Mouse (Mus musculus): Measurements from ENCODE around the gene Wasf2. TPM values are rescaled to one million over a fixed set of nuclear protein-coding genes. Genes with fewer than 3 reads are reported as not detected.
A peak's percentile ranks its signal among the peaks of the same experiment; 100 is the strongest.

The Wasf2 gene
- total and polyA plus RNA-seq, 3 experiments: 14.9 to 59.5 (median 21.7) TPM

DNA sequence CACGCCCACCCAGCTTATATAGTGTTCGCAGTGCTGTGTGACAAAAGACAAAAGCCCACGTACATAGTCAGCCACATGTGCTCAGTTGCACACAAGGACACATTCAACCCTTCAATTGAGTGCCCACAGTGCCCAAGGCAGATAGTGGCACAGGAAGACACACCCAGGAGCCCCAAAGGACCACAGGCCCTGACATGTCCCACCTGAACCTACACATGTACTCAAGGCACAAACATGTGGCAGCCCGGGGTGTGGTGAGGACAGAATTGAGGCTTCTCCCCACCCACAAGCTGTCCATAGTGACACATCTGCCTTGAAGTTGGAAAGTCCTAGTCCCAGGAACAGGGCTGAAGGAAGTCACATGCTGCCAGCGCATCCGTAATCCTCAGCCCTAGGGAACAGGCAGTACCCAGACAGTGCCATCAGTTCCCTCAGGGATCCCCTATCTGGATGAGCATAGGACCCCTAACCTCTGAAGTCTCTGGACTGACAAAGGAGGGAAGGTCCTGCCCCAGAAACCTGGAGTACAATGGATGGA is 43.1 kb upstream of the Wasf2 start:
- H3K4me3 ChIP-seq (replicated peaks in 1 of 3; ENCODE audit: low read depth in 2 of 3, low read length in 2 of 3, poor library complexity in 1 of 3): no peak overlapping the region
- H3K9ac ChIP-seq (ENCODE audit: insufficient read depth, low read depth): no peak overlapping the region
- TF ChIP-seq TBP (conservative IDR thresholded peaks at IDR 0.05; ENCODE audit: low read depth, low read length) (no peak), MAX (IDR thresholded peaks at IDR 0.05; ENCODE audit: low read length) (peak; percentile 55), ELF1 (IDR thresholded peaks at IDR 0.05; ENCODE audit: low read depth, low read length) (no peak)
- H3K4me1 ChIP-seq (ENCODE audit: control insufficient read depth in 1 of 2, insufficient read depth in 2 of 2): peaks cover 24 to 43% of the 10 kb centered on the region in 2 experiments
- DNase-seq (ENCODE audit: extremely low read depth): no peak
- H3K27ac ChIP-seq (ENCODE audit: insufficient read depth, low read depth): no peak overlapping the region
- in situ Hi-C loops (cut with MboI; ENCODE audit: low pct_ligation_motif_present, low pct_unique_long_range_greater_than_20kb, low sequenced_read_pairs): no loop called here
- H3K36me3 ChIP-seq (replicated peaks in 1 of 2; ENCODE audit: control insufficient read depth in 1 of 2, insufficient read depth in 1 of 2, low read length in 1 of 2): peaks cover 0 to 7% of the 10 kb centered on the region in 2 experiments
- no peaks in the 10 kb centered on the region for H3K9me3 ChIP-seq (replicated peaks; ENCODE audit: low read length)
- H3K79me2 ChIP-seq (replicated peaks; ENCODE audit: control insufficient read depth, extremely low read depth, insufficient read depth, poor library complexity, severe bottlenecking): no peaks in the 10 kb centered on the region
- H3K27me3 ChIP-seq (replicated peaks): no peaks in the 10 kb centered on the region
- H3K4me2 ChIP-seq (ENCODE audit: insufficient read depth, low read depth, poor library complexity, severe bottlenecking): no peak overlapping the region
- dilution Hi-C loops (cut with MboI; ENCODE audit: extremely low pct_ligation_motif_present, extremely low pct_unique_long_range_greater_than_20kb, low sequenced_read_pairs): no loop called here

DNA sequence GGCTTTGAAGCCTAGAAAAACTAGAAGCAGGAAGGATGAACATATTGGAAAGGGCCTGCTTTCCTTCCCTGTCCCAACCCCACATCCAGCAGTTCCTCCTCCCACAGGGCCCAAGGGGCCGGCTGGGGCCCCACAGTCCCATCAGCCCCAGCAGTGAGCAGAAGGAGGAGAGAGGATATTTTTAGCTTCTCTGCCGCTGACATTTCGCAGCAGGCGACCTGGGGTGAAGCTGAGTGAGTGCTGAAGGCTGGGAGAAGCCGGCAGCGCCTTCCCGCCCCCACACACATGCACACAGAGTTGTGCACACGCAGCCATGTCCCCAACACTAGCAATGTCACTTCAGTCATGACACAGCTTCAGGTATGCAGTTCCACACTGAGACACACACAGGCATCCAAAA is 42.5 kb upstream of the Wasf2 start:
- H3K79me2 ChIP-seq (replicated peaks; ENCODE audit: control insufficient read depth, extremely low read depth, insufficient read depth, poor library complexity, severe bottlenecking): no peaks in the 10 kb centered on the region
- dilution Hi-C loops (cut with MboI; ENCODE audit: extremely low pct_ligation_motif_present, extremely low pct_unique_long_range_greater_than_20kb, low sequenced_read_pairs) (no loop called here), in situ Hi-C loops (cut with MboI; ENCODE audit: low pct_ligation_motif_present, low pct_unique_long_range_greater_than_20kb, low sequenced_read_pairs) (no loop called here)
- H3K9me3 ChIP-seq (replicated peaks; ENCODE audit: low read length): no peaks in the 10 kb centered on the region
- no peak overlapping the region for H3K4me2 ChIP-seq (ENCODE audit: insufficient read depth, low read depth, poor library complexity, severe bottlenecking)
- peaks cover 24 to 49% of the 10 kb centered on the region in 2 experiments for H3K4me1 ChIP-seq (ENCODE audit: control insufficient read depth in 1 of 2, insufficient read depth in 2 of 2)
- H3K27ac ChIP-seq (ENCODE audit: insufficient read depth, low read depth): no peak overlapping the region
- no peak overlapping the region for H3K9ac ChIP-seq (ENCODE audit: insufficient read depth, low read depth)
- no peak for DNase-seq (ENCODE audit: extremely low read depth)
- H3K4me3 ChIP-seq (replicated peaks in 1 of 3; ENCODE audit: low read depth in 2 of 3, low read length in 2 of 3, poor library complexity in 1 of 3): no peak overlapping the region
- H3K27me3 ChIP-seq (replicated peaks): no peaks in the 10 kb centered on the region
- peaks cover 0 to 7% of the 10 kb centered on the region in 2 experiments for H3K36me3 ChIP-seq (replicated peaks in 1 of 2; ENCODE audit: control insufficient read depth in 1 of 2, insufficient read depth in 1 of 2, low read length in 1 of 2)
- TF ChIP-seq MEF2A (IDR thresholded peaks at IDR 0.05; ENCODE audit: borderline replicate concordance, low read depth, low read length) (peak; percentile 74), CHD2 (IDR thresholded peaks at IDR 0.05; ENCODE audit: low read length) (peak; percentile 27; the same call in 1 of the 2 replicates), BHLHE40 (IDR thresholded peaks at IDR 0.05; ENCODE audit: low read depth, low read length) (no peak)

DNA sequence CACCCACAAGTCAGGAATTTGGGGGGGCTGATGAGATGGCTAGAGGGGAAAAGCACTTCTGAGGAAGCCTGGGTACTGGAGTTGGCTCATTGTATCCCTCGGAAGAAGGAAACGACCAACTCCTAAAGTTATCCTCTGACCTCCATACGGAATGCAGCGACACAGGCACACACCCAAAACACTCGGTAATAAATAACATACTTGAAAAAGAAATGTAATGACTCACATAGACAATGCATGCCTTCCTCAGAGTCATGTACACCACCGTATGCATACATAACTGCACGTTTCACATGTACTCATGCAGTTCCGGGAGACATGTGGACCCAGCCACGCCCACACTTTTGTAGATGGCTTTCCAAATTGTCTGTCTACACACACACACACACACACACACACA is 41.0 kb upstream of the Wasf2 start:
- Histone ChIP-seq H3K4me1 (ENCODE audit: control insufficient read depth in 1 of 2, insufficient read depth in 2 of 2) (peaks cover 24 to 54% of the 10 kb centered on the region in 2 experiments), H3K36me3 (replicated peaks in 1 of 2; ENCODE audit: control insufficient read depth in 1 of 2, insufficient read depth in 1 of 2, low read length in 1 of 2) (peaks cover 0 to 7% of the 10 kb centered on the region in 2 experiments), H3K9me3 (replicated peaks; ENCODE audit: low read length) (no peaks in the 10 kb centered on the region), H3K4me3 (replicated peaks in 1 of 3; ENCODE audit: low read depth in 2 of 3, low read length in 2 of 3, poor library complexity in 1 of 3) (no peak overlapping the region), H3K27ac (ENCODE audit: insufficient read depth, low read depth) (no peak overlapping the region), H3K27me3 (replicated peaks) (no peaks in the 10 kb centered on the region), H3K9ac (ENCODE audit: insufficient read depth, low read depth) (no peak overlapping the region), H3K4me2 (ENCODE audit: insufficient read depth, low read depth, poor library complexity, severe bottlenecking) (no peak overlapping the region), H3K79me2 (replicated peaks; ENCODE audit: control insufficient read depth, extremely low read depth, insufficient read depth, poor library complexity, severe bottlenecking) (no peaks in the 10 kb centered on the region)
- dilution Hi-C loops (cut with MboI; ENCODE audit: extremely low pct_ligation_motif_present, extremely low pct_unique_long_range_greater_than_20kb, low sequenced_read_pairs) (no loop called here), in situ Hi-C loops (cut with MboI; ENCODE audit: low pct_ligation_motif_present, low pct_unique_long_range_greater_than_20kb, low sequenced_read_pairs) (no loop called here)
- TF ChIP-seq TCF12 (IDR thresholded peaks at IDR 0.05; ENCODE audit: low read depth, low read length) (no peak), MYC (IDR thresholded peaks at IDR 0.05; ENCODE audit: low read depth, low read length) (no peak), HCFC1 (IDR thresholded peaks at IDR 0.05; ENCODE audit: low read depth, low read length) (no peak), SIN3A (IDR thresholded peaks at IDR 0.05; ENCODE audit: low read length) (no peak), ZKSCAN1 (IDR thresholded peaks at IDR 0.05; ENCODE audit: borderline replicate concordance, low read depth, low read length) (no peak), POLR2AphosphoS2 (IDR thresholded peaks at IDR 0.05; ENCODE audit: low read depth, low read length) (no peak), GABPA (IDR thresholded peaks at IDR 0.05; ENCODE audit: insufficient replicate concordance, low read depth, low read length) (no peak), CHD2 (IDR thresholded peaks at IDR 0.05; ENCODE audit: low read length) (no peak), IRF4 (IDR thresholded peaks at IDR 0.05; ENCODE audit: low read depth, low read length) (no peak), ELF1 (IDR thresholded peaks at IDR 0.05; ENCODE audit: low read depth, low read length) (no peak), E2F4 (IDR thresholded peaks at IDR 0.05; ENCODE audit: insufficient replicate concordance, low read depth, low read length) (no peak), MAZ (IDR thresholded peaks at IDR 0.05; ENCODE audit: low read depth, low read length) (no peak), PAX5 (IDR thresholded peaks at IDR 0.05; ENCODE audit: low read length) (no peak), UBTF (IDR thresholded peaks at IDR 0.05; ENCODE audit: low read depth, low read length) (no peak), POLR2A (IDR thresholded peaks at IDR 0.05; ENCODE audit: low read depth, low read length) (no peak)
- DNase-seq (ENCODE audit: extremely low read depth): no peak

All from CH12.LX (cell line).